ENCODE assay signal across 23 mouse cellular contexts in the genomic region with DNA sequence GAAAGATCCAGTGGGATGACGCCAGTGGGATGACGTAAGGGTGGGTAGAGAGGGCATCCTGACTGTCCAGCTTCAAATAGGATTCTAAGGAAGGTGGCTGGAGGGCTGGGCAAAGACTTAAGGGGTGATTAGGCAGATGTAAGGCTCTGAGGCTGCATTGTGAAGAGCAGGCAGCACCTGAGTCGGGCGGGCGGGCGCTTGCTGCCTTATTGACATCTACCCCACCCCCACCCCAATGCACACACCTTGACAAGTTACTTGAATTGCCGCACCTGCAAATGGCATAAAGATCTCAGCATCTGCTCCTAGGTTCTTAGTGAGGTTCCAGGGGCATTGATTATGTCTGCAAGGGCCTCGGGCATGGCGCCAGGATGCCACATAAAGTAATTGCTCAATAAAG. TPM values are rescaled to one million over a fixed set of nuclear protein-coding genes. Genes with fewer than 3 reads are reported as not detected.
DNase-seq lines count a peak whose midpoint lies in the region; ATAC-seq and TF ChIP-seq lines count a peak whose summit lies in the region.
"Had no signal": no experiment of that assay in that cellular context is flagged by ENCODE, and none has a peak within 500 bp of the region (broad histone marks: within the 10 kb centered on the region; RNA-seq: fewer than 3 reads in every experiment).

No protein-coding gene starts in this region.

- no peak overlapping the region for H3K4me2 ChIP-seq in midbrain, embryonic 14.5 days (ENCODE audit: low read length)
- H3K4me2 ChIP-seq in forebrain, embryonic 13.5 days, result peak overlapping the region; percentile 34
- no peak overlapping the region for H3K4me2 ChIP-seq in hindbrain, embryonic 13.5 days
- H3K4me2 ChIP-seq: heart, embryonic 12.5 days; hindbrain, embryonic 15.5 days; lung, embryonic 14.5 days had no signal

- no peak for TF ChIP-seq POLR2A in cerebellum, adult 2 months (IDR thresholded peaks at IDR 0.05; ENCODE audit: borderline replicate concordance, insufficient read depth, low read length)

- no peaks in the 10 kb centered on the region for H3K36me3 ChIP-seq in midbrain, embryonic 10.5 days
- no peaks in the 10 kb centered on the region for H3K36me3 ChIP-seq in midbrain, embryonic 14.5 days (ENCODE audit: control insufficient read depth, insufficient read depth, low read length)
- peaks cover 4% of the 10 kb centered on the region; the same call in 1 of the 2 replicates for H3K36me3 ChIP-seq in ES-E14 (ENCODE audit: control insufficient read depth, insufficient read depth, low read length, poor library complexity, severe bottlenecking)
- H3K36me3 ChIP-seq in forebrain, embryonic 13.5 days (ENCODE audit: poor library complexity, severe bottlenecking), result no peaks in the 10 kb centered on the region
- H3K36me3 ChIP-seq in hindbrain, embryonic 13.5 days, result no peaks in the 10 kb centered on the region
- H3K36me3 ChIP-seq: heart, embryonic 12.5 days; hindbrain, embryonic 15.5 days had no signal

- no peak for ATAC-seq in midbrain, embryonic 14.5 days (ENCODE audit: low FRiP score, low TSS enrichment)
- ATAC-seq in forebrain, embryonic 13.5 days, result no peak
- ATAC-seq in hindbrain, embryonic 13.5 days (ENCODE audit: low FRiP score), result no peak
- ATAC-seq: intestine, postnatal 0 days had no signal

- H3K4me3 ChIP-seq in midbrain, embryonic 10.5 days, result no peak overlapping the region
- H3K4me3 ChIP-seq in midbrain, embryonic 14.5 days (replicated peaks; ENCODE audit: low read depth, low read length), result no peak overlapping the region
- peak overlapping the region; percentile 4 to 21; a peak in 2 of 4 replicates for H3K4me3 ChIP-seq in ES-E14 (ENCODE audit: insufficient read depth in 1 of 2, low read depth in 1 of 2, low read length in 2 of 2, poor library complexity in 1 of 2, severe bottlenecking in 1 of 2)
- H3K4me3 ChIP-seq in forebrain, embryonic 13.5 days, result no peak overlapping the region
- no peak overlapping the region for H3K4me3 ChIP-seq in hindbrain, embryonic 13.5 days
- no peak overlapping the region for H3K4me3 ChIP-seq in cerebellum, adult 2 months (replicated peaks; ENCODE audit: insufficient read depth, low read depth, low read length)
- H3K4me3 ChIP-seq: heart, embryonic 12.5 days; hindbrain, embryonic 15.5 days; megakaryocyte, embryonic 14.5 days had no signal

- no peak for TF ChIP-seq CTCF in cerebellum, adult 2 months (IDR thresholded peaks at IDR 0.05; ENCODE audit: borderline replicate concordance, insufficient read depth, low read depth, low read length)

- WGBS in midbrain, embryonic 10.5 days, result 40% methylated on average over 9 of the region's 9 CpGs
- 48% methylated on average over 9 of the region's 9 CpGs for WGBS in midbrain, embryonic 14.5 days
- WGBS in forebrain, embryonic 13.5 days, result 39% methylated on average over 9 of the region's 9 CpGs
- WGBS in hindbrain, embryonic 13.5 days, result 42% methylated on average over 9 of the region's 9 CpGs
- 62% methylated on average over 9 of the region's 9 CpGs for WGBS in cerebellum, adult 2 months

- DNase-seq in midbrain, embryonic 10.5 days (ENCODE audit: low spot score), result no peak
- no peak for DNase-seq in midbrain, embryonic 14.5 days
- DNase-seq in ES-E14 (ENCODE audit: low read depth, low spot score), result no peak
- no peak for DNase-seq in cerebellum, adult 2 months
- no peak for DNase-seq in gastrocnemius, adult 18-20 months (ENCODE audit: low spot score)
- no peak for DNase-seq in layer of hippocampus, postnatal 36 days
- DNase-seq: gastrocnemius, postnatal 25 days; heart, adult 18-20 months; heart, postnatal 10 days; kidney, postnatal 36 days; lung, embryonic 14.5 days; lung, postnatal 36 days; right cerebral cortex, postnatal 14 days; thymus, postnatal 25 days had no signal

- peaks cover 43% of the 10 kb centered on the region for H3K4me1 ChIP-seq in midbrain, embryonic 10.5 days
- peaks cover 22% of the 10 kb centered on the region for H3K4me1 ChIP-seq in midbrain, embryonic 14.5 days (ENCODE audit: control insufficient read depth, insufficient read depth, low read length)
- peaks cover 10 to 36% of the 10 kb centered on the region in 2 experiments; a peak in 3 of 4 replicates for H3K4me1 ChIP-seq in ES-E14 (ENCODE audit: control insufficient read depth in 2 of 2, insufficient read depth in 2 of 2, low read length in 2 of 2, poor library complexity in 1 of 2)
- H3K4me1 ChIP-seq in forebrain, embryonic 13.5 days, result peaks cover 51% of the 10 kb centered on the region
- H3K4me1 ChIP-seq in hindbrain, embryonic 13.5 days (replicated peaks), result peaks cover 38% of the 10 kb centered on the region
- H3K4me1 ChIP-seq in cerebellum, adult 2 months (ENCODE audit: control insufficient read depth, insufficient read depth, low read length), result no peaks in the 10 kb centered on the region

- no peaks in the 10 kb centered on the region for H3K9me3 ChIP-seq in midbrain, embryonic 10.5 days (replicated peaks)
- no peaks in the 10 kb centered on the region for H3K9me3 ChIP-seq in midbrain, embryonic 14.5 days (ENCODE audit: control insufficient read depth, low read length)
- H3K9me3 ChIP-seq in ES-E14 (ENCODE audit: control insufficient read depth, insufficient read depth, low read depth, low read length), result no peaks in the 10 kb centered on the region
- no peaks in the 10 kb centered on the region for H3K9me3 ChIP-seq in forebrain, embryonic 13.5 days (replicated peaks)
- H3K9me3 ChIP-seq in hindbrain, embryonic 13.5 days, result no peaks in the 10 kb centered on the region
- H3K9me3 ChIP-seq: heart, embryonic 12.5 days; hindbrain, embryonic 15.5 days; megakaryocyte, embryonic 14.5 days had no signal

- in situ Hi-C loops in ES-E14 (cut with MboI; ENCODE audit: low sequenced_read_pairs in 2 of 2, unreplicated experiment in 2 of 2), result no loop called here

- H3K27ac ChIP-seq in midbrain, embryonic 10.5 days (replicated peaks), result peak overlapping the region; percentile 59
- no peak overlapping the region for H3K27ac ChIP-seq in midbrain, embryonic 14.5 days (replicated peaks; ENCODE audit: low read depth, low read length)
- H3K27ac ChIP-seq in ES-E14 (ENCODE audit: insufficient read depth, low read depth, low read length, poor library complexity, severe bottlenecking), result peak overlapping the region; percentile 85
- H3K27ac ChIP-seq in forebrain, embryonic 13.5 days, result peak overlapping the region; percentile 84
- H3K27ac ChIP-seq in hindbrain, embryonic 13.5 days, result peak overlapping the region; percentile 58; the same call in 1 of the 2 replicates
- H3K27ac ChIP-seq in cerebellum, adult 2 months (ENCODE audit: insufficient read depth, low read length), result no peak overlapping the region
- H3K27ac ChIP-seq: hindbrain, embryonic 15.5 days; liver, embryonic 14.5 days had no signal

- peaks cover 70% of the 10 kb centered on the region for H3K27me3 ChIP-seq in midbrain, embryonic 10.5 days (ENCODE audit: low read depth, poor library complexity, severe bottlenecking)
- H3K27me3 ChIP-seq in midbrain, embryonic 14.5 days (ENCODE audit: control insufficient read depth, insufficient read depth, low read length), result peaks cover 4% of the 10 kb centered on the region; the same call in 1 of the 2 replicates
- peaks cover 46% of the 10 kb centered on the region for H3K27me3 ChIP-seq in forebrain, embryonic 13.5 days
- peaks cover 54% of the 10 kb centered on the region for H3K27me3 ChIP-seq in hindbrain, embryonic 13.5 days
- no peaks in the 10 kb centered on the region for H3K27me3 ChIP-seq in cerebellum, adult 2 months (ENCODE audit: control insufficient read depth, insufficient read depth, low read length)
- H3K27me3 ChIP-seq: hindbrain, embryonic 15.5 days had no signal

- no peak overlapping the region for H3K9ac ChIP-seq in midbrain, embryonic 14.5 days (replicated peaks; ENCODE audit: low read length)
- peak overlapping the region; percentile 54 for H3K9ac ChIP-seq in ES-E14 (ENCODE audit: insufficient read depth, low read depth, low read length, poor library complexity, severe bottlenecking)
- H3K9ac ChIP-seq in forebrain, embryonic 13.5 days, result peak overlapping the region; percentile 41; the same call in 1 of the 2 replicates
- H3K9ac ChIP-seq in hindbrain, embryonic 13.5 days, result peak overlapping the region; percentile 46; the same call in 1 of the 2 replicates
- H3K9ac ChIP-seq: heart, embryonic 12.5 days; hindbrain, embryonic 15.5 days; liver, embryonic 14.5 days; lung, embryonic 14.5 days had no signal

TF ChIP-seq in ES-E14, 5 proteins besides CTCF, POLR2A, EP300 and RAD21:
- no peak for TF ChIP-seq MAFK (IDR thresholded peaks at IDR 0.05; ENCODE audit: insufficient read depth, low read depth, low read length)
- TF ChIP-seq ZC3H11A (IDR thresholded peaks at IDR 0.05; ENCODE audit: borderline replicate concordance, low read depth, low read length), result no peak
- TF ChIP-seq HCFC1 (IDR thresholded peaks at IDR 0.05; ENCODE audit: borderline replicate concordance, insufficient read depth, low read length), result no peak

RNA-seq across cellular contexts. Expression of gene Grik3, which starts 43.5 kb away (rescaled TPM):
- polyA plus RNA-seq in midbrain, embryonic 10.5 days (2016; fragmentation: Nextera tagmentation; extraction: Ambion mirVana), result 0.31 and 0.34 TPM in 2 replicates
- 4.5 and 4.9 TPM in 2 replicates for polyA plus RNA-seq in midbrain, embryonic 14.5 days (2014; fragmentation: Nextera tagmentation; extraction: Ambion mirVana)
- 9.8 and 13.6 TPM in 2 replicates for total RNA-seq in ES-E14 (2012; rRNA removed)
- 4.7 and 4.9 TPM in 2 replicates for polyA plus RNA-seq in forebrain, embryonic 13.5 days (2015; fragmentation: Nextera tagmentation; extraction: Ambion mirVana)
- 3.9 and 4.1 TPM in 2 replicates for polyA plus RNA-seq in hindbrain, embryonic 13.5 days (2015; fragmentation: Nextera tagmentation; extraction: Ambion mirVana)
- 18.2 and 20.5 TPM in 2 replicates for polyA plus RNA-seq in cerebellum, adult 2 months (2012; rRNA removed)
- under 1 TPM; 0.12 to 0.18 TPM for total RNA-seq in gastrocnemius, adult 18-20 months (2021)
- 10 to 100 TPM; 21.7 to 25.5 TPM for total RNA-seq in layer of hippocampus, postnatal 36 days (2021)
- total RNA-seq: common myeloid progenitor, adult 5-6 weeks; monocyte, adult 5-6 weeks had no signal
- polyA plus RNA-seq: lung, embryonic 14.5 days had no signal

Comparison
In these comparisons a context has a peak if more than half of its experiments do, and no peak if none do; other contexts are left out.
1. H3K27ac ChIP-seq: peak in midbrain, embryonic 10.5 days (single experiment), ES-E14 (single experiment), forebrain, embryonic 13.5 days (single experiment) and hindbrain, embryonic 13.5 days (single experiment); none in midbrain, embryonic 14.5 days (single experiment) and cerebellum, adult 2 months (single experiment).
2. H3K4me3 ChIP-seq: peak in ES-E14 (2 of 2); none in midbrain, embryonic 10.5 days (single experiment), midbrain, embryonic 14.5 days (single experiment), forebrain, embryonic 13.5 days (single experiment), hindbrain, embryonic 13.5 days (single experiment) and cerebellum, adult 2 months (single experiment).